Mouse (Mus musculus): ENCODE measurements around the gene Crim1. TPM values are rescaled to one million over a fixed set of nuclear protein-coding genes. Genes with fewer than 3 reads are reported as not detected.

Crim1 gene
- polyA plus RNA-seq, 1 experiment from 2014 or later = 3.9 TPM

GRCm38 (mm10) chr17:78343688-78344087, 143.6 kb downstream of the Crim1 start:
- Histone ChIP-seq H3K4me1 (ENCODE audit: control insufficient read depth, insufficient read depth, low read length) (no peaks in the 10 kb centered on the region), H3K36me3 (ENCODE audit: control insufficient read depth, insufficient read depth, low read length) (peaks cover 4% of the 10 kb centered on the region; the same call in 1 of the 2 replicates), H3K4me2 (ENCODE audit: low read depth, low read length) (no peak overlapping the region), H3K27me3 (replicated peaks; ENCODE audit: control insufficient read depth, insufficient read depth, low read length) (no peaks in the 10 kb centered on the region), H3K4me3 (ENCODE audit: low read length) (no peak overlapping the region), H3K9me3 (ENCODE audit: control insufficient read depth, low read length) (no peaks in the 10 kb centered on the region), H3K27ac (ENCODE audit: low read length) (no peak overlapping the region), H3K9ac (ENCODE audit: low read depth, low read length) (no peak overlapping the region)
- ATAC-seq = no peak
- WGBS = 85% methylated on average over 3 of the region's 3 CpGs

- no peaks in the 10 kb centered on the region for H3K4me1 ChIP-seq (ENCODE audit: control insufficient read depth, insufficient read depth, low read length)
- H3K4me3 ChIP-seq (ENCODE audit: low read length) = no peak overlapping the region
- no peak for ATAC-seq
- H3K9ac ChIP-seq (ENCODE audit: low read depth, low read length) = no peak overlapping the region
- peaks cover 4% of the 10 kb centered on the region; the same call in 1 of the 2 replicates for H3K36me3 ChIP-seq (ENCODE audit: control insufficient read depth, insufficient read depth, low read length)
- no peak overlapping the region for H3K27ac ChIP-seq (ENCODE audit: low read length)
- no peaks in the 10 kb centered on the region for H3K27me3 ChIP-seq (replicated peaks; ENCODE audit: control insufficient read depth, insufficient read depth, low read length)
- WGBS = 93% methylated on average over 17 of the region's 17 CpGs
- no peak overlapping the region for H3K4me2 ChIP-seq (ENCODE audit: low read depth, low read length)
- H3K9me3 ChIP-seq (ENCODE audit: control insufficient read depth, low read length) = no peaks in the 10 kb centered on the region
Measured at GRCm38 (mm10) chr17:78347111-78347801, 147.2 kb downstream of the Crim1 start.

DNA sequence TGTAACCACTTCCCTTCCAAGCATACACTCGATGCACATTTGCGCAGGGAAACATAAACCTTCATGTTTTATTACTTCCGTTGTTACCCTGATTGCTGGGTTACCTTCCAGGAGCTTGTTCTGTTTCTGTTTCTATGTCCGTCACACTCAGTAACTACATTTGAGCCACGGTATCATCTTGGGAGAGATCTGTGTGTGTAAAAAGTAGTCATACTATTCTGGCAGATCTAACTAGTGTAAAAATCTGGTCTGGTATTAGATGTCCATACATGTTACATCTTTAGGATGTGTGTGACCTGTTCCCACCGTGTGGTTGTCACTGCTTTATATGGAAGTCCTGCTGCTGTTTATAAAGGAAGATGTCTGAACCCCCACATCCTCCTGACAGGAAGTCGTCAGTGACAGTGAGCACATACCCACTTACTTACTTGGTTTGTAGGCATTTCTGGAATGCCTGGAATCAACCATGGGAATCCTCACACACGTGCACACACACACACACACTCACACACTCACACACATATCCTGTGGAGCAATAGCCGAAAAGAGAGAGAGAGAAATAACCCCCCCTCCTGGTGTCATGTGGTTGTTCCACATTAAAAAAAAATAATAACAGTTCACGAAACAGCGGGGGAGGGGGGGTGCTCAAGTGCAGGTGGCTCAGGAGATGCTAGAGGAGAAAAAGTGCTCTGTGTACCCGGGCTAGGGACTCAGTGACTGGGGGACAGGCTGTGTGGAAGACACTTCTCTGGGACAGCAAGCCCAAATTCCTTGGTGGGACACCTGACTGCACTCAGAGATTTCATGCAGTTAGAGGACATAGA, 151.8 kb downstream of the Crim1 start:
- Histone ChIP-seq H3K4me3 (ENCODE audit: low read length) (no peak overlapping the region), H3K9ac (ENCODE audit: low read depth, low read length) (no peak overlapping the region), H3K4me2 (ENCODE audit: low read depth, low read length) (no peak overlapping the region), H3K27me3 (replicated peaks; ENCODE audit: control insufficient read depth, insufficient read depth, low read length) (no peaks in the 10 kb centered on the region), H3K4me1 (ENCODE audit: control insufficient read depth, insufficient read depth, low read length) (no peaks in the 10 kb centered on the region), H3K36me3 (ENCODE audit: control insufficient read depth, insufficient read depth, low read length) (peaks cover 6% of the 10 kb centered on the region; the same call in 1 of the 2 replicates), H3K27ac (ENCODE audit: low read length) (no peak overlapping the region), H3K9me3 (ENCODE audit: control insufficient read depth, low read length) (no peaks in the 10 kb centered on the region)
- WGBS = 55% methylated on average over 12 of the region's 12 CpGs
- no peak for ATAC-seq

GRCm38 (mm10) chr17:78352500-78352855, 152.4 kb downstream of the Crim1 start:
- no peak for ATAC-seq
- no peaks in the 10 kb centered on the region for H3K9me3 ChIP-seq (ENCODE audit: control insufficient read depth, low read length)
- H3K27me3 ChIP-seq (replicated peaks; ENCODE audit: control insufficient read depth, insufficient read depth, low read length) = no peaks in the 10 kb centered on the region
- no peak overlapping the region for H3K27ac ChIP-seq (ENCODE audit: low read length)
- WGBS = 91% methylated on average over 3 of the region's 3 CpGs
- H3K4me3 ChIP-seq (ENCODE audit: low read length) = no peak overlapping the region
- peaks cover 3% of the 10 kb centered on the region; the same call in 1 of the 2 replicates for H3K36me3 ChIP-seq (ENCODE audit: control insufficient read depth, insufficient read depth, low read length)
- H3K4me1 ChIP-seq (ENCODE audit: control insufficient read depth, insufficient read depth, low read length) = no peaks in the 10 kb centered on the region
- H3K4me2 ChIP-seq (ENCODE audit: low read depth, low read length) = no peak overlapping the region
- no peak overlapping the region for H3K9ac ChIP-seq (ENCODE audit: low read depth, low read length)

DNA sequence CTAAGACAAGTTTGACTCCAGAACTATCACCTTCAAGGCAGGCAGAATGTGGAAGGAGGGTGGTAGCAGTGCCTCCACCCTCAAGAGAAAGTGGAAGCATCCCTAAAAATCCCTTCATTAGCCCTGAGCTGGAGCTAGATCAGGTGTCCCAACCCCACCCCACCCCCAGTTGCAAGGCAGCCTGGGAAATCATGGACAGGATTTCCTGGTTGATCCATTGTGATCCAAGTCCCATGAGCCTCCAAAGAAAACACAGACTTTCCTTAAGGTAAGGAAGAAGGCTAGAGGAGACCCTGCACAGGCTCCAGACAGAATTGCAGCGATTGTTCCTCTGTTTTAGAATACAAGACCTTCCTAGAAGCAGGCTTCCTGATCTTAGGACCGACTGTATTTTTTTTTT, 154.4 kb downstream of the Crim1 start:
- Histone ChIP-seq H3K4me2 (ENCODE audit: low read depth, low read length) (no peak overlapping the region), H3K4me1 (ENCODE audit: control insufficient read depth, insufficient read depth, low read length) (no peaks in the 10 kb centered on the region), H3K9ac (ENCODE audit: low read depth, low read length) (no peak overlapping the region), H3K9me3 (ENCODE audit: control insufficient read depth, low read length) (no peaks in the 10 kb centered on the region), H3K27ac (ENCODE audit: low read length) (no peak overlapping the region), H3K4me3 (ENCODE audit: low read length) (no peak overlapping the region), H3K36me3 (ENCODE audit: control insufficient read depth, insufficient read depth, low read length) (peaks cover 3% of the 10 kb centered on the region; the same call in 1 of the 2 replicates), H3K27me3 (replicated peaks; ENCODE audit: control insufficient read depth, insufficient read depth, low read length) (no peaks in the 10 kb centered on the region)
- ATAC-seq = no peak
- WGBS = 92% methylated on average over 2 of the region's 2 CpGs

- no peak overlapping the region for H3K27ac ChIP-seq (ENCODE audit: low read length)
- H3K27me3 ChIP-seq (replicated peaks; ENCODE audit: control insufficient read depth, insufficient read depth, low read length) = no peaks in the 10 kb centered on the region
- WGBS = 70% methylated on average over 12 of the region's 12 CpGs
- H3K4me3 ChIP-seq (ENCODE audit: low read length) = no peak overlapping the region
- H3K36me3 ChIP-seq (ENCODE audit: control insufficient read depth, insufficient read depth, low read length) = peaks cover 3% of the 10 kb centered on the region; the same call in 1 of the 2 replicates
- H3K4me1 ChIP-seq (ENCODE audit: control insufficient read depth, insufficient read depth, low read length) = no peaks in the 10 kb centered on the region
- no peaks in the 10 kb centered on the region for H3K9me3 ChIP-seq (ENCODE audit: control insufficient read depth, low read length)
- no peak overlapping the region for H3K4me2 ChIP-seq (ENCODE audit: low read depth, low read length)
- no peak for ATAC-seq
- no peak overlapping the region for H3K9ac ChIP-seq (ENCODE audit: low read depth, low read length)
Measured at GRCm38 (mm10) chr17:78354871-78355270, 154.8 kb downstream of the Crim1 start.

DNA sequence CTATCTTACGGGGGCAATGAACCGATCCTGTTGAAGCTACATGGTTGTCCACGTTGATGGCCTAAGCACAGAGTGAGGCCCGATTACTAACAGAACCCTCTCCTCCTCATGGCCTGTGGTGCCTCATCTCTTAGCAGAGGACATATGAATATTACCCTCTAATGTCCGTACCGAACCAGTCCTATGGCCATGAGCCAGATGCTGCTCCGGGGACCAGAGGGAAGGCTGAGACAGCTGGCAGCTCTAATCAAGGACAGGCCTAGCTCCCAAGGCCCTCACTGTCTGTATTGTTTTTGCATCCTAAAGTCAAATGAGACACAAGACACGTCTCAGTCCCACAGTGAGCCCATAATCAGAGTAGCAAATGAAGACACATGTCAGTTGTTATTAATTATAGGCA, 155.6 kb downstream of the Crim1 start:
- Histone ChIP-seq H3K4me1 (ENCODE audit: control insufficient read depth, insufficient read depth, low read length) (no peaks in the 10 kb centered on the region), H3K4me2 (ENCODE audit: low read depth, low read length) (no peak overlapping the region), H3K4me3 (ENCODE audit: low read length) (no peak overlapping the region), H3K9ac (ENCODE audit: low read depth, low read length) (no peak overlapping the region), H3K36me3 (ENCODE audit: control insufficient read depth, insufficient read depth, low read length) (peaks cover 3% of the 10 kb centered on the region; the same call in 1 of the 2 replicates), H3K27ac (ENCODE audit: low read length) (no peak overlapping the region), H3K27me3 (replicated peaks; ENCODE audit: control insufficient read depth, insufficient read depth, low read length) (no peaks in the 10 kb centered on the region), H3K9me3 (ENCODE audit: control insufficient read depth, low read length) (no peaks in the 10 kb centered on the region)
- no peak for ATAC-seq
- 83% methylated on average over 8 of the region's 8 CpGs for WGBS

DNA sequence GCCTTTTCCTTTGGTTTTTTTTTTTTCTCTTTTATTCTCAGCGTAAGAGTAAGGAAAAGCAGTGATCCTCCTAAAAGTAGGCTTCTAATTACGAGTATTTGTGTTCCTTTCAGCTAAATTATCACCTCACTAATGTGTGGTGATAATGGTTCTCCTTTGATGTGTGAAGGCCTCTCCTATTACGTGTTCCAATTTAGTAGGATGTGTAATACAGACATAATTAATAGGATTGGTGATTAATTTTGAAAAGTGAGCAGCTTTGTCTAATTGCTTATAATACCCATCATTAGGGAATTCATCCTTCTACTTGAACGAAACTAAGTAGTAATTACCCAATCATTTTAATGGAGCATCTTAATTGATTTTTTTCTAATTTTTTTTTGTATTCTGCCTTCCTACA, 157.7 kb downstream of the Crim1 start:
- Histone ChIP-seq H3K27me3 (replicated peaks; ENCODE audit: control insufficient read depth, insufficient read depth, low read length) (no peaks in the 10 kb centered on the region), H3K4me2 (ENCODE audit: low read depth, low read length) (no peak overlapping the region), H3K27ac (ENCODE audit: low read length) (no peak overlapping the region), H3K9me3 (ENCODE audit: control insufficient read depth, low read length) (no peaks in the 10 kb centered on the region), H3K9ac (ENCODE audit: low read depth, low read length) (no peak overlapping the region), H3K4me1 (ENCODE audit: control insufficient read depth, insufficient read depth, low read length) (no peaks in the 10 kb centered on the region), H3K4me3 (ENCODE audit: low read length) (no peak overlapping the region), H3K36me3 (ENCODE audit: control insufficient read depth, insufficient read depth, low read length) (peaks cover 3% of the 10 kb centered on the region; the same call in 1 of the 2 replicates)
- ATAC-seq = no peak
- 81% methylated on average over 4 of the region's 4 CpGs for WGBS

DNA sequence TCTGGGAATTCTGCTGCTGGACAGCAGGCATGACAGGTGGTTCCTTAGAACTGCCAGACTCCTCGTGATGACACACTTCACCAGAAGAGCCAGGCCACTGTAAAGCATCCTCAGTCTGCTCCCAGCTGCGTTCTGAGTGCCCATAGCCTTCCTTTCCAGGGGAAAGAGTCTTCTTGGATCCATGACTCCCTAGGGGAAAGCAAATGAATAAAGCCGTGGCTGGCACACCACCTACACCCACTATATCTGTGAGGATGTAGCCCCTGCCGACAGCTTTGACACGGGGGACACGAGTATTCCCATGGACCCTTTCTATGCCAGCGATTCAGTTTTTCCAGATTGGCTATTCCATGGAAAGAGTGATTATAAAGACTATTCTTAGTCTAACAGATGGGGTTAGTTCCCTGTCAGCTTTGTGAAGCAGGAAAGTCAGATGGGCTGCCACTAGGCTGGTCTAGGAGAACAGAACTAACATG, 158.2 kb downstream of the Crim1 start:
- no peak overlapping the region for H3K4me2 ChIP-seq (ENCODE audit: low read depth, low read length)
- no peaks in the 10 kb centered on the region for H3K9me3 ChIP-seq (ENCODE audit: control insufficient read depth, low read length)
- ATAC-seq = no peak
- no peak overlapping the region for H3K27ac ChIP-seq (ENCODE audit: low read length)
- peaks cover 3% of the 10 kb centered on the region; the same call in 1 of the 2 replicates for H3K36me3 ChIP-seq (ENCODE audit: control insufficient read depth, insufficient read depth, low read length)
- WGBS = 71% methylated on average over 7 of the region's 7 CpGs
- no peaks in the 10 kb centered on the region for H3K4me1 ChIP-seq (ENCODE audit: control insufficient read depth, insufficient read depth, low read length)
- no peaks in the 10 kb centered on the region for H3K27me3 ChIP-seq (replicated peaks; ENCODE audit: control insufficient read depth, insufficient read depth, low read length)
- H3K9ac ChIP-seq (ENCODE audit: low read depth, low read length) = no peak overlapping the region
- no peak overlapping the region for H3K4me3 ChIP-seq (ENCODE audit: low read length)
